Mouse (Mus musculus): ENCODE measurements around the gene Kif26b. TPM values are rescaled to one million over a fixed set of nuclear protein-coding genes. Genes with fewer than 3 reads are reported as not detected.

The Kif26b gene
- polyA plus RNA-seq, 1 experiment from 2014 or later, result 2.7 TPM

- no peak for ATAC-seq (replicated peaks; ENCODE audit: low FRiP score)
- H3K9me3 ChIP-seq (ENCODE audit: control insufficient read depth, low read length), result no peaks in the 10 kb centered on the region
- H3K9ac ChIP-seq (ENCODE audit: low read depth, low read length), result no peak overlapping the region
- H3K36me3 ChIP-seq (ENCODE audit: control insufficient read depth, insufficient read depth, low read length), result no peaks in the 10 kb centered on the region
- no peak overlapping the region for H3K4me3 ChIP-seq (ENCODE audit: low read depth, low read length)
- DNase-seq (ENCODE audit: low spot score), result no peak
- no peaks in the 10 kb centered on the region for H3K27me3 ChIP-seq (replicated peaks; ENCODE audit: control insufficient read depth, insufficient read depth, low read length)
- H3K4me2 ChIP-seq, result no peak overlapping the region
- no peak overlapping the region for H3K27ac ChIP-seq (ENCODE audit: low read depth, low read length)
- no peaks in the 10 kb centered on the region for H3K4me1 ChIP-seq (replicated peaks; ENCODE audit: control insufficient read depth, insufficient read depth, low read length)
- WGBS, result 87% methylated on average over 11 of the region's 11 CpGs
Observed at GRCm38 (mm10) chr1:178893229-178894080, 364.5 kb downstream of the Kif26b start.

GRCm38 (mm10) chr1:178894081-178894401 lies 365.1 kb downstream of the Kif26b start:
- no peak overlapping the region for H3K27ac ChIP-seq (ENCODE audit: low read depth, low read length)

GRCm38 (mm10) chr1:178895674-178896073 lies 366.7 kb downstream of the Kif26b start:
- H3K9ac ChIP-seq (ENCODE audit: low read depth, low read length), result no peak overlapping the region
- H3K4me3 ChIP-seq (ENCODE audit: low read depth, low read length), result no peak overlapping the region
- no peaks in the 10 kb centered on the region for H3K9me3 ChIP-seq (ENCODE audit: control insufficient read depth, low read length)
- no peaks in the 10 kb centered on the region for H3K27me3 ChIP-seq (replicated peaks; ENCODE audit: control insufficient read depth, insufficient read depth, low read length)
- no peaks in the 10 kb centered on the region for H3K4me1 ChIP-seq (replicated peaks; ENCODE audit: control insufficient read depth, insufficient read depth, low read length)
- H3K27ac ChIP-seq (ENCODE audit: low read depth, low read length), result no peak overlapping the region
- ATAC-seq (replicated peaks; ENCODE audit: low FRiP score) (no peak), DNase-seq (ENCODE audit: low spot score) (no peak)
- no peak overlapping the region for H3K4me2 ChIP-seq
- WGBS, result 84% methylated on average over 4 of the region's 4 CpGs
- H3K36me3 ChIP-seq (ENCODE audit: control insufficient read depth, insufficient read depth, low read length), result no peaks in the 10 kb centered on the region

More at GRCm38 (mm10) chr1:178894081-178894401, 365.1 kb downstream of the Kif26b start:
- no peak overlapping the region for H3K9ac ChIP-seq (ENCODE audit: low read depth, low read length)
- no peak overlapping the region for H3K4me2 ChIP-seq
- no peak for ATAC-seq (replicated peaks; ENCODE audit: low FRiP score)
- H3K36me3 ChIP-seq (ENCODE audit: control insufficient read depth, insufficient read depth, low read length), result no peaks in the 10 kb centered on the region
- no peak for DNase-seq (ENCODE audit: low spot score)
- H3K4me1 ChIP-seq (replicated peaks; ENCODE audit: control insufficient read depth, insufficient read depth, low read length), result no peaks in the 10 kb centered on the region
- H3K9me3 ChIP-seq (ENCODE audit: control insufficient read depth, low read length), result no peaks in the 10 kb centered on the region
- no peaks in the 10 kb centered on the region for H3K27me3 ChIP-seq (replicated peaks; ENCODE audit: control insufficient read depth, insufficient read depth, low read length)
- WGBS, result 79% methylated on average over 3 of the region's 3 CpGs
- no peak overlapping the region for H3K4me3 ChIP-seq (ENCODE audit: low read depth, low read length)

GRCm38 (mm10) chr1:178910951-178911350 lies 382.0 kb downstream of the Kif26b start:
- H3K4me2 ChIP-seq, result no peak overlapping the region
- no peak overlapping the region for H3K4me3 ChIP-seq (ENCODE audit: low read depth, low read length)
- no peak overlapping the region for H3K27ac ChIP-seq (ENCODE audit: low read depth, low read length)
- no peaks in the 10 kb centered on the region for H3K36me3 ChIP-seq (ENCODE audit: control insufficient read depth, insufficient read depth, low read length)
- H3K9ac ChIP-seq (ENCODE audit: low read depth, low read length), result no peak overlapping the region
- no peaks in the 10 kb centered on the region for H3K27me3 ChIP-seq (replicated peaks; ENCODE audit: control insufficient read depth, insufficient read depth, low read length)
- H3K9me3 ChIP-seq (ENCODE audit: control insufficient read depth, low read length), result no peaks in the 10 kb centered on the region
- H3K4me1 ChIP-seq (replicated peaks; ENCODE audit: control insufficient read depth, insufficient read depth, low read length), result no peaks in the 10 kb centered on the region
- 69% methylated on average over 14 of the region's 14 CpGs for WGBS
- ATAC-seq (replicated peaks; ENCODE audit: low FRiP score) (no peak), DNase-seq (ENCODE audit: low spot score) (no peak)

- Histone ChIP-seq H3K36me3 (ENCODE audit: control insufficient read depth, insufficient read depth, low read length) (no peaks in the 10 kb centered on the region), H3K4me3 (ENCODE audit: low read depth, low read length) (no peak overlapping the region), H3K9me3 (ENCODE audit: control insufficient read depth, low read length) (no peaks in the 10 kb centered on the region), H3K9ac (ENCODE audit: low read depth, low read length) (no peak overlapping the region), H3K27ac (ENCODE audit: low read depth, low read length) (no peak overlapping the region), H3K4me2 (no peak overlapping the region), H3K27me3 (replicated peaks; ENCODE audit: control insufficient read depth, insufficient read depth, low read length) (peaks cover 6% of the 10 kb centered on the region), H3K4me1 (replicated peaks; ENCODE audit: control insufficient read depth, insufficient read depth, low read length) (no peaks in the 10 kb centered on the region)
- DNase-seq (ENCODE audit: low spot score) (no peak), ATAC-seq (replicated peaks; ENCODE audit: low FRiP score) (no peak)
- 47% methylated on average over 6 of the region's 6 CpGs for WGBS
Observed at GRCm38 (mm10) chr1:178912936-178913716, 384.2 kb downstream of the Kif26b start.

- ATAC-seq (replicated peaks; ENCODE audit: low FRiP score) (no peak), DNase-seq (ENCODE audit: low spot score) (no peak)
- Histone ChIP-seq H3K9me3 (ENCODE audit: control insufficient read depth, low read length) (no peaks in the 10 kb centered on the region), H3K4me1 (replicated peaks; ENCODE audit: control insufficient read depth, insufficient read depth, low read length) (no peaks in the 10 kb centered on the region), H3K27me3 (replicated peaks; ENCODE audit: control insufficient read depth, insufficient read depth, low read length) (peaks cover 8% of the 10 kb centered on the region), H3K4me3 (ENCODE audit: low read depth, low read length) (no peak overlapping the region), H3K36me3 (ENCODE audit: control insufficient read depth, insufficient read depth, low read length) (no peaks in the 10 kb centered on the region), H3K4me2 (no peak overlapping the region), H3K27ac (ENCODE audit: low read depth, low read length) (no peak overlapping the region), H3K9ac (ENCODE audit: low read depth, low read length) (no peak overlapping the region)
- 73% methylated on average over 12 of the region's 12 CpGs for WGBS
Observed at GRCm38 (mm10) chr1:178915056-178915455, 386.1 kb downstream of the Kif26b start.

GRCm38 (mm10) chr1:178917194-178917902 lies 388.4 kb downstream of the Kif26b start:
- ATAC-seq (replicated peaks; ENCODE audit: low FRiP score) (no peak), DNase-seq (ENCODE audit: low spot score) (no peak)
- Histone ChIP-seq H3K27ac (ENCODE audit: low read depth, low read length) (no peak overlapping the region), H3K4me1 (replicated peaks; ENCODE audit: control insufficient read depth, insufficient read depth, low read length) (no peaks in the 10 kb centered on the region), H3K4me2 (no peak overlapping the region), H3K36me3 (ENCODE audit: control insufficient read depth, insufficient read depth, low read length) (no peaks in the 10 kb centered on the region), H3K9me3 (ENCODE audit: control insufficient read depth, low read length) (no peaks in the 10 kb centered on the region), H3K27me3 (replicated peaks; ENCODE audit: control insufficient read depth, insufficient read depth, low read length) (peaks cover 8% of the 10 kb centered on the region), H3K4me3 (ENCODE audit: low read depth, low read length) (no peak overlapping the region), H3K9ac (ENCODE audit: low read depth, low read length) (no peak overlapping the region)
- 53% methylated on average over 31 of the region's 31 CpGs for WGBS

GRCm38 (mm10) chr1:178924492-178925183 lies 395.7 kb downstream of the Kif26b start:
- no peaks in the 10 kb centered on the region for H3K36me3 ChIP-seq (ENCODE audit: control insufficient read depth, insufficient read depth, low read length)
- no peak overlapping the region for H3K9ac ChIP-seq (ENCODE audit: low read depth, low read length)
- H3K27ac ChIP-seq (ENCODE audit: low read depth, low read length), result no peak overlapping the region
- WGBS, result 68% methylated on average over 8 of the region's 8 CpGs
- no peak overlapping the region for H3K4me3 ChIP-seq (ENCODE audit: low read depth, low read length)
- DNase-seq (ENCODE audit: low spot score), result no peak
- no peak for ATAC-seq (replicated peaks; ENCODE audit: low FRiP score)
- no peaks in the 10 kb centered on the region for H3K9me3 ChIP-seq (ENCODE audit: control insufficient read depth, low read length)
- no peak overlapping the region for H3K4me2 ChIP-seq
- H3K4me1 ChIP-seq (replicated peaks; ENCODE audit: control insufficient read depth, insufficient read depth, low read length), result no peaks in the 10 kb centered on the region
- no peaks in the 10 kb centered on the region; the same call in 1 of the 2 replicates for H3K27me3 ChIP-seq (replicated peaks; ENCODE audit: control insufficient read depth, insufficient read depth, low read length)

Measured in liver, embryonic 11.5 days (tissue).